Mouse (Mus musculus): ENCODE data around the gene Cdh24.

Cdh24 gene

GRCm38 (mm10) chr14:54641305-54641969 lies at the start of gene Cdh24:
Gene Cdh24 (minus strand): TSS chr14:54641364.
- peak; percentile 78 for DNase-seq (ENCODE audit: low read depth, low spot score)

GRCm38 (mm10) chr14:54687251-54687650 lies 46.1 kb upstream of the Cdh24 start:
- DNase-seq (ENCODE audit: low read depth, low spot score): no peak

- peak; percentile 100 for DNase-seq (ENCODE audit: low read depth, low spot score)
Measured at GRCm38 (mm10) chr14:54686522-54687143, 45.5 kb upstream of the Cdh24 start, which contains the start of gene Acin1. Gene Acin1 (minus strand): TSS chr14:54686931.

- peak; percentile 75 for DNase-seq (ENCODE audit: low read depth, low spot score)
Measured at GRCm38 (mm10) chr14:54686063-54686521, 44.9 kb upstream of the Cdh24 start, which contains the start of gene 1700123O20Rik. Gene 1700123O20Rik (plus strand): TSS chr14:54686216.

GRCm38 (mm10) chr14:54685471-54685870 lies 44.3 kb upstream of the Cdh24 start:
- DNase-seq (ENCODE audit: low read depth, low spot score): no peak

- no peak for DNase-seq (ENCODE audit: low read depth, low spot score)
Measured at GRCm38 (mm10) chr14:54682396-54682795, 41.2 kb upstream of the Cdh24 start.

- DNase-seq (ENCODE audit: low read depth, low spot score): no peak
Measured at GRCm38 (mm10) chr14:54678657-54679304, 37.6 kb upstream of the Cdh24 start.

GRCm38 (mm10) chr14:54676290-54676689 lies 35.1 kb upstream of the Cdh24 start:
- no peak for DNase-seq (ENCODE audit: low read depth, low spot score)

- DNase-seq (ENCODE audit: low read depth, low spot score): no peak
Measured at GRCm38 (mm10) chr14:54674317-54674716, 33.2 kb upstream of the Cdh24 start.

GRCm38 (mm10) chr14:54669381-54669780 lies 28.2 kb upstream of the Cdh24 start:
- DNase-seq (ENCODE audit: low read depth, low spot score): no peak

- DNase-seq (ENCODE audit: low read depth, low spot score): no peak
Measured at GRCm38 (mm10) chr14:54664477-54665222, 23.5 kb upstream of the Cdh24 start.

GRCm38 (mm10) chr14:54660009-54660408 lies 18.8 kb upstream of the Cdh24 start:
- no peak for DNase-seq (ENCODE audit: low read depth, low spot score)

GRCm38 (mm10) chr14:54653496-54653895 lies 12.3 kb upstream of the Cdh24 start:
- peak; percentile 65 for DNase-seq (ENCODE audit: low read depth, low spot score)

GRCm38 (mm10) chr14:54652787-54653186 lies 11.6 kb upstream of the Cdh24 start:
- no peak for DNase-seq (ENCODE audit: low read depth, low spot score)

GRCm38 (mm10) chr14:54651556-54651955 lies 10.4 kb upstream of the Cdh24 start:
- no peak for DNase-seq (ENCODE audit: low read depth, low spot score)

- DNase-seq (ENCODE audit: low read depth, low spot score): peak; percentile 87
Measured at GRCm38 (mm10) chr14:54650621-54651454, 9.7 kb upstream of the Cdh24 start.

- DNase-seq (ENCODE audit: low read depth, low spot score): no peak
Measured at GRCm38 (mm10) chr14:54647900-54648299, 6.7 kb upstream of the Cdh24 start.

- DNase-seq (ENCODE audit: low read depth, low spot score): no peak
Measured at GRCm38 (mm10) chr14:54646898-54647636, 5.9 kb upstream of the Cdh24 start.

GRCm38 (mm10) chr14:54646455-54646854 lies 5.3 kb upstream of the Cdh24 start:
- DNase-seq (ENCODE audit: low read depth, low spot score): no peak

- no peak for DNase-seq (ENCODE audit: low read depth, low spot score)
Measured at GRCm38 (mm10) chr14:54644294-54644693, 3.1 kb upstream of the Cdh24 start.
